Mouse (Mus musculus): ENCODE data around the gene 4930412O13Rik. TPM values are rescaled to one million over a fixed set of nuclear protein-coding genes. Genes with fewer than 3 reads are reported as not detected.
A peak's percentile ranks its signal among the peaks of the same experiment; 100 is the strongest.

The 4930412O13Rik gene
- polyA plus RNA-seq, 1 experiment from 2014 or later, result not detected

DNA sequence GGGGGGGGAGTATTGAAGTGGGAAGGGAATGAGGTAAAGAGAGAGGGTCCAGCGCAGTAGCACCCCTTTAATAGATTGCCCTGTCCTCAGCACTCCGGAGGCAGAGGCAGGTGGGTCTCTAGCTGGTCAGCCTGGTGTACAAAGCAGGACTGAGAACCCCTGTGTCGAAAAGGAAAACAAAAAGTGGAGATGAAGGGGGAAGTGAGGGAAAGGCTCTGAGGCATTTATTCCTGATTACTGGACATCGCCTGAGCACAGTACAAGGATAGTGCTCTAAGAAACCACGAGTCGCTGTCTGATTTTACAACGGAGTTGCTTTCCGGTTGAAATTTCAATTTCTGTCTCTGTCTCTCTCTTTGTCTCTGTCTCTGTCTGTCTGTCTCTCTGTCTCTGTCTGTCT is 9.2 kb downstream of the 4930412O13Rik start:
- WGBS (ENCODE audit: insufficient replicate concordance), result 2% methylated on average over 8 of the region's 8 CpGs
- Histone ChIP-seq H3K27ac (ENCODE audit: low read length) (no peak overlapping the region), H3K36me3 (ENCODE audit: control insufficient read depth, insufficient read depth) (no peaks in the 10 kb centered on the region), H3K4me3 (ENCODE audit: low read depth, low read length) (no peak overlapping the region), H3K9me3 (replicated peaks; ENCODE audit: control insufficient read depth, low read length) (no peaks in the 10 kb centered on the region), H3K9ac (ENCODE audit: low read depth, low read length) (no peak overlapping the region), H3K4me1 (ENCODE audit: control insufficient read depth, low read depth, low read length) (no peaks in the 10 kb centered on the region; the same call in 1 of the 2 replicates), H3K27me3 (ENCODE audit: control insufficient read depth, insufficient read depth, low read depth, low read length) (peaks cover 90% of the 10 kb centered on the region), H3K4me2 (ENCODE audit: low read depth, low read length) (no peak overlapping the region)
- no peak for ATAC-seq (ENCODE audit: low read depth)

DNA sequence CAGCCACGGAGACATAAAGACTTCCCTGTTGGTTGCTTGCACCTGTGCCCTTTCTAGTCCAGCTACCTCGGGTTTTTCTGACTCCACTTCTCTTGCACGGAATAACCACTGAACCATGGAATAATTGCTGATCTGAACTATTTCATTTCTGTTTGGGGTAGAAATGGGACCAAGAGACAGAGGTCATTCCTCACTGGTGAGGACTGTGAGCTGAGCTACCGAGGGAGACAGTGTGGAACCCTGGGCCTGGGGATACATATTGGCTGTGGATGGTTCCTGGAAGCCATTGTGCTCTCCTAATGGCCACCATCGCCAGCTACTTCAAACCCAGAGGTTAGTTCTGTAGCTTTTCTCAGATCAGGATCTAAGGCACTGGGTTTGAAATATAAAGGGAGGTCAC is 9.9 kb downstream of the 4930412O13Rik start:
- H3K9me3 ChIP-seq (replicated peaks; ENCODE audit: control insufficient read depth, low read length), result no peaks in the 10 kb centered on the region
- H3K4me2 ChIP-seq (ENCODE audit: low read depth, low read length), result no peak overlapping the region
- no peak overlapping the region for H3K27ac ChIP-seq (ENCODE audit: low read length)
- no peaks in the 10 kb centered on the region; the same call in 1 of the 2 replicates for H3K4me1 ChIP-seq (ENCODE audit: control insufficient read depth, low read depth, low read length)
- WGBS (ENCODE audit: insufficient replicate concordance), result 5% methylated on average over 5 of the region's 5 CpGs
- no peak for ATAC-seq (ENCODE audit: low read depth)
- H3K27me3 ChIP-seq (ENCODE audit: control insufficient read depth, insufficient read depth, low read depth, low read length), result peaks cover 90% of the 10 kb centered on the region
- H3K9ac ChIP-seq (ENCODE audit: low read depth, low read length), result no peak overlapping the region
- no peak overlapping the region for H3K4me3 ChIP-seq (ENCODE audit: low read depth, low read length)
- H3K36me3 ChIP-seq (ENCODE audit: control insufficient read depth, insufficient read depth), result no peaks in the 10 kb centered on the region

DNA sequence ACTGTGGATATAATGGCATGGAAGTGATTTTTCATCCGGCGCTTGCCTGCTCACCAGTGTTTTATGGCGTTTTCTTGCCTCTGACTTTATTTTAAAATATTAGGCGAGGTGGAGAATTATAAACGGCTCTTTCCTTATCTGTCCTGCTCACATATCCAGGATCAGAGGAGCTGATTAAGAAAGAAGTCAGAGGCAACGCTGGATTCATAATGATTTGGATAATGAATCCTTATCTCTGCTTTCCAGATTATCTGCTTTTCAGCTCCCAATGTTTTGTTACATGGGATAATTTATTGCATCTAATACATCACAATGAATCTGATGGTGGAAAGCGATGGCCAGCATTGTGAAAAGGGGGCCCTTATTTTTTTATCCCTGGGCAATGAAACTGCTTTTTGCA is 11.5 kb downstream of the 4930412O13Rik start:
- H3K27ac ChIP-seq (ENCODE audit: low read length), result no peak overlapping the region

GRCm38 (mm10) chr2:9893272-9893953 is 12.4 kb downstream of the 4930412O13Rik start:
- no peak overlapping the region for H3K4me2 ChIP-seq (ENCODE audit: low read depth, low read length)
- no peak overlapping the region for H3K27ac ChIP-seq (ENCODE audit: low read length)
- H3K4me1 ChIP-seq (ENCODE audit: control insufficient read depth, low read depth, low read length), result no peaks in the 10 kb centered on the region; the same call in 1 of the 2 replicates
- no peaks in the 10 kb centered on the region for H3K9me3 ChIP-seq (replicated peaks; ENCODE audit: control insufficient read depth, low read length)
- H3K9ac ChIP-seq (ENCODE audit: low read depth, low read length), result no peak overlapping the region
- H3K27me3 ChIP-seq (ENCODE audit: control insufficient read depth, insufficient read depth, low read depth, low read length), result peaks cover 91% of the 10 kb centered on the region
- no peak for ATAC-seq (ENCODE audit: low read depth)
- H3K36me3 ChIP-seq (ENCODE audit: control insufficient read depth, insufficient read depth), result no peaks in the 10 kb centered on the region
- H3K4me3 ChIP-seq (ENCODE audit: low read depth, low read length), result no peak overlapping the region
- WGBS (ENCODE audit: insufficient replicate concordance), result 5% methylated on average over 6 of the region's 6 CpGs

More for the DNA sequence above, 11.5 kb downstream of the 4930412O13Rik start:
- ATAC-seq (ENCODE audit: low read depth), result no peak
- no peak overlapping the region for H3K9ac ChIP-seq (ENCODE audit: low read depth, low read length)
- H3K36me3 ChIP-seq (ENCODE audit: control insufficient read depth, insufficient read depth), result no peaks in the 10 kb centered on the region
- H3K4me3 ChIP-seq (ENCODE audit: low read depth, low read length), result no peak overlapping the region
- peaks cover 90% of the 10 kb centered on the region for H3K27me3 ChIP-seq (ENCODE audit: control insufficient read depth, insufficient read depth, low read depth, low read length)
- no peaks in the 10 kb centered on the region for H3K9me3 ChIP-seq (replicated peaks; ENCODE audit: control insufficient read depth, low read length)
- no peaks in the 10 kb centered on the region; the same call in 1 of the 2 replicates for H3K4me1 ChIP-seq (ENCODE audit: control insufficient read depth, low read depth, low read length)
- WGBS (ENCODE audit: insufficient replicate concordance), result 7% methylated on average over 7 of the region's 7 CpGs
- no peak overlapping the region for H3K4me2 ChIP-seq (ENCODE audit: low read depth, low read length)

- Histone ChIP-seq H3K4me3 (ENCODE audit: low read depth, low read length) (no peak overlapping the region), H3K4me2 (ENCODE audit: low read depth, low read length) (no peak overlapping the region), H3K36me3 (ENCODE audit: control insufficient read depth, insufficient read depth) (no peaks in the 10 kb centered on the region), H3K27ac (ENCODE audit: low read length) (no peak overlapping the region), H3K27me3 (ENCODE audit: control insufficient read depth, insufficient read depth, low read depth, low read length) (peaks cover 84% of the 10 kb centered on the region), H3K9ac (ENCODE audit: low read depth, low read length) (no peak overlapping the region), H3K4me1 (ENCODE audit: control insufficient read depth, low read depth, low read length) (no peaks in the 10 kb centered on the region), H3K9me3 (replicated peaks; ENCODE audit: control insufficient read depth, low read length) (no peaks in the 10 kb centered on the region)
- 2% methylated on average over 19 of the region's 19 CpGs for whole genome bisulfite sequencing (ENCODE audit: insufficient replicate concordance)
- ATAC-seq (ENCODE audit: low read depth), result no peak
These were observed 14.0 kb downstream of the 4930412O13Rik start for GRCm38 (mm10) chr2:9894836-9895593.

DNA sequence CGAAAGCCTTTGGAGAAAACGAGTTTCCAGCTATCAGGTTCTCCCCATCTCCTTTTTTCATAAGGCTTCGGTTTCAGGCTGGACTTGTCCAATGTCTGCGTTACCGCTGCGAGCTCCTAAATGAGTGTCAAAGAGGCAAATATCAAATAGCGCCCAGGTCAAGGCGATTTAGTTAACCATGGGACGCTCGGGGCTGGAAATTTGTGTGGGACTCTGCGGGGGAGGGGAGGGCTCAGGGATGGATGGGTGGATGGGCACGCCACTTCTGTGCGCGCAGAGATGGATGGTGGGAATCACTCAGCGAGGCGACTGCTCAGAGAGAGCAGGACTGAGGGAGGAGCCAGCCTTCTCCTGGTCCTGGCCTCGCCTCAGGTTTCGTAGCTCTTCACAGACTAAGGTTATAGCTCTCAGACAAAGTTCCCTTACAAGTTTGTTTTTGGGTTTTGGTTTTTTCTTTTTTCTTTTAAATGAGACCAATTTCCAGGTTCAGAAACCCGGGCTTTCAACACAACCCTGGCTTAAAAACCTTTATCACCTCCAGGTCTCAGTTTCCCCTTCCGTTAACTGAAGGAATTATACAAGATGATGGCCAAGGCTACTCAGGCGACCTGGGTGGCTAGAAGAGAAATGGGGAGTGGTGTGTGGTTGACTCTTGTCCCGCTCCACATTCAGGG is 15.2 kb downstream of the 4930412O13Rik start:
- H3K4me1 ChIP-seq (ENCODE audit: control insufficient read depth, low read depth, low read length), result no peaks in the 10 kb centered on the region
- no peak overlapping the region for H3K27ac ChIP-seq (ENCODE audit: low read length)
- H3K9me3 ChIP-seq (replicated peaks; ENCODE audit: control insufficient read depth, low read length), result no peaks in the 10 kb centered on the region
- no peak overlapping the region for H3K9ac ChIP-seq (ENCODE audit: low read depth, low read length)
- 3% methylated on average over 22 of the region's 22 CpGs for WGBS (ENCODE audit: insufficient replicate concordance)
- H3K4me3 ChIP-seq (ENCODE audit: low read depth, low read length), result 0 out of 2 replicates have a peak overlapping the region, but pooled peaks have one; percentile 8
- H3K36me3 ChIP-seq (ENCODE audit: control insufficient read depth, insufficient read depth), result no peaks in the 10 kb centered on the region
- peaks cover 73% of the 10 kb centered on the region for H3K27me3 ChIP-seq (ENCODE audit: control insufficient read depth, insufficient read depth, low read depth, low read length)
- ATAC-seq (ENCODE audit: low read depth), result no peak
- H3K4me2 ChIP-seq (ENCODE audit: low read depth, low read length), result no peak overlapping the region

GRCm38 (mm10) chr2:9897846-9898245 is 16.8 kb downstream of the 4930412O13Rik start:
- 17% methylated on average over 8 of the region's 8 CpGs for WGBS (ENCODE audit: insufficient replicate concordance)
- no peak overlapping the region for H3K9ac ChIP-seq (ENCODE audit: low read depth, low read length)
- peaks cover 61% of the 10 kb centered on the region for H3K27me3 ChIP-seq (ENCODE audit: control insufficient read depth, insufficient read depth, low read depth, low read length)
- no peaks in the 10 kb centered on the region; the same call in 1 of the 2 replicates for H3K4me1 ChIP-seq (ENCODE audit: control insufficient read depth, low read depth, low read length)
- no peak overlapping the region for H3K27ac ChIP-seq (ENCODE audit: low read length)
- ATAC-seq (ENCODE audit: low read depth), result no peak
- H3K36me3 ChIP-seq (ENCODE audit: control insufficient read depth, insufficient read depth), result no peaks in the 10 kb centered on the region
- H3K4me2 ChIP-seq (ENCODE audit: low read depth, low read length), result no peak overlapping the region
- no peaks in the 10 kb centered on the region for H3K9me3 ChIP-seq (replicated peaks; ENCODE audit: control insufficient read depth, low read length)
- no peak overlapping the region for H3K4me3 ChIP-seq (ENCODE audit: low read depth, low read length)

- Histone ChIP-seq H3K36me3 (ENCODE audit: control insufficient read depth, insufficient read depth) (no peaks in the 10 kb centered on the region), H3K27ac (ENCODE audit: low read length) (no peak overlapping the region), H3K9ac (ENCODE audit: low read depth, low read length) (no peak overlapping the region), H3K27me3 (ENCODE audit: control insufficient read depth, insufficient read depth, low read depth, low read length) (peaks cover 3% of the 10 kb centered on the region; the same call in 1 of the 2 replicates), H3K4me2 (ENCODE audit: low read depth, low read length) (no peak overlapping the region), H3K4me3 (ENCODE audit: low read depth, low read length) (no peak overlapping the region), H3K9me3 (replicated peaks; ENCODE audit: control insufficient read depth, low read length) (no peaks in the 10 kb centered on the region), H3K4me1 (ENCODE audit: control insufficient read depth, low read depth, low read length) (peaks cover 3% of the 10 kb centered on the region)
- ATAC-seq (ENCODE audit: low read depth), result no peak
- WGBS (ENCODE audit: insufficient replicate concordance), result 39% methylated on average over 14 of the region's 14 CpGs
These were observed 23.0 kb downstream of the 4930412O13Rik start for GRCm38 (mm10) chr2:9903854-9904560.

Data from liver, embryonic 16.5 days (tissue).